Mouse (Mus musculus): ENCODE data around the gene Stk11ip.

DNA sequence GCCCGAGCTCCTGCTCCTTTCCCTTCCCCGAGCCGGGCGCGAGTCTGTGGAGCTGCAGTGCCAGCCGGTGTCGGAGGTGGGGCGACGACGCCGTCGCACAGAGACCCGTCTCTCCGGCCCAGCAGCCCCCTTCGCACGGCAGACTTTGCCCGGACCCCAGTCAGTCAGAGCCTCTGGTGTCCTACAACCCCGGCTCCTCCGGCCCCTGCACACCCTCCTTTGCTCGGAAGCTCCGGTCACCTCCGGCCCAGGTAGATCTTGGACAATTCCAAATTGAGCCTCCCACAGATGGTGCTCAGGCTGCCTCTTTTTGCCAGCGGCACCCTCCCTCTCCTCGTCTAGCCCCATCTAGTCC is 41.7 kb upstream of the Stk11ip start:
- TF ChIP-seq POLR2A (IDR thresholded peaks at IDR 0.05; ENCODE audit: borderline replicate concordance, extremely low read depth, low read depth, low read length) (no peak), CTCF (IDR thresholded peaks at IDR 0.05; ENCODE audit: insufficient read depth, low read length) (no peak)
